Mouse (Mus musculus) forebrain, embryonic 10.5 days (tissue): ENCODE data around the gene Stk33. TPM values are rescaled to one million over a fixed set of nuclear protein-coding genes. Genes with fewer than 3 reads are reported as not detected.
A peak's percentile ranks its signal among the peaks of the same experiment; 100 is the strongest.

Source experiments
- DNase-seq: peaks from one replicate; pipeline ENCODE4 v3.0.0-alpha.2; 2017; ENCODE audit warnings: low spot score; ENCODE audit errors: extremely low spot score
- H3K27ac ChIP-seq: fragments of 300-500 bp; sonication (generic); 2 replicates; pipeline ENCODE4 v1.5.1; 2016; ENCODE audit warnings: mild to moderate bottlenecking
- H3K27me3 ChIP-seq: fragments of 300-500 bp; sonication (generic); 2 replicates; pipeline ENCODE4 v1.6.1; 2016; ENCODE audit warnings: mild to moderate bottlenecking; ENCODE audit not compliant: poor library complexity, severe bottlenecking
- H3K36me3 ChIP-seq: fragments of 300-500 bp; sonication (generic); replicated peaks from 2 replicates; pipeline ENCODE4 v1.6.1; 2016; ENCODE audit warnings: mild to moderate bottlenecking, moderate library complexity
- H3K4me1 ChIP-seq: fragments of 300-500 bp; sonication (generic); 2 replicates; pipeline ENCODE4 v1.6.1; 2016
- H3K4me3 ChIP-seq: fragments of 300-500 bp; sonication (generic); 2 replicates; pipeline ENCODE4 v1.5.1; 2016; ENCODE audit warnings: mild to moderate bottlenecking, moderate library complexity
- H3K9me3 ChIP-seq: fragments of 300-500 bp; sonication (generic); 2 replicates; pipeline ENCODE4 v1.6.1; 2016; ENCODE audit warnings: mild to moderate bottlenecking, moderate library complexity
- WGBS: fragments of 180-500 bp; shearing (Covaris S2); methylation state at CpG from one replicate; pipeline ENCODE4 v1.1.7; 2016; 5-methylcytosine and 5-hydroxymethylcytosine counted together
- polyA plus RNA-seq: library from polyadenylated mRNA; unstranded; fragments of >200 nt; fragmentation: Nextera tagmentation; extraction: Ambion mirVana; gene quantifications from 2 replicates; pipeline ENCODE4 v1.2.1, GENCODE M21; 2016

Stk33 gene
- polyA plus RNA-seq, 1 experiment from 2014 or later = 4.8 TPM

DNA sequence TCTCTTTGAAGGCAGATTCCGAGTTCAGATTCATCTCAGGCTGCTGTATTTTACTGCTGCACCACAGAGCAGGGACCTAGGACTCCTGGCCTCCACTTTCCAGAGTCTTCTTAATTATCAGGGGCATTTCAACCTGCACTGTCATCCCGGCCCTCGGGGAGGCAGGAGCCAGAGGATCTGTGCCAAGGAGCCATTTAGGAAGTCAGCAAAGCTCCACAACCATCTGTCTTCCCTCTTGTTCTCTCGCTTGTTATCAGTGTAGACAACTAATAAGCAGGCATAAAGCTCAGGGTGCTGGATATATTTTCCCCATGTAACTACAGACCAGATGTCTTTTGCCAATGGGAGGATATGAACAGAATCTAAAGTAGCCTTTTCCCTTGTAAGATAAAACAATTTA is 112.1 kb downstream of the Stk33 start:
- Histone ChIP-seq H3K9me3 (no peaks in the 10 kb centered on the region), H3K4me3 (no peak overlapping the region), H3K36me3 (no peaks in the 10 kb centered on the region), H3K27ac (no peak overlapping the region), H3K4me1 (no peaks in the 10 kb centered on the region), H3K27me3 (no peaks in the 10 kb centered on the region)
- 80% methylated on average over 4 of the region's 4 CpGs for WGBS
- no peak for DNase-seq

DNA sequence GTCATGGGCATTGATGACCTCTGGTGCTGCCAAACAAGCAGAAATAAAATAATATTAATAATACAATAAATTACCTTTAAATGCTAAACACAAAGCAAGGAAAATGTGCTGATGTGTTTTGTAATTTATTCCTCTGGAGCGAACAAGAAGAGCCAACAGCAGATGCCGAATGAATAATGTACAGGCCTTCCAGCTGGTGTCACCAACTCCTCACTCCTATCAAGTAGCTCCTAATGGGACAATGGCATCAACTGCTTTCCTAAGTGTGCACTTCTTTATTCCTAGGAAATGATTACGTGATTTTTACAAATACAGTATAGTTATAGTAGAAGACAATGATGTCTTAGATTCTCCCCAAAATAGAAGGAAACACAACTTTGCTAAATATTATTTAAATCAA is 113.2 kb downstream of the Stk33 start:
- Histone ChIP-seq H3K27me3 (no peaks in the 10 kb centered on the region), H3K4me1 (no peaks in the 10 kb centered on the region), H3K9me3 (no peaks in the 10 kb centered on the region), H3K4me3 (no peak overlapping the region), H3K27ac (no peak overlapping the region), H3K36me3 (no peaks in the 10 kb centered on the region)
- no peak for DNase-seq
- WGBS = 93% methylated on average over 3 of the region's 3 CpGs

DNA sequence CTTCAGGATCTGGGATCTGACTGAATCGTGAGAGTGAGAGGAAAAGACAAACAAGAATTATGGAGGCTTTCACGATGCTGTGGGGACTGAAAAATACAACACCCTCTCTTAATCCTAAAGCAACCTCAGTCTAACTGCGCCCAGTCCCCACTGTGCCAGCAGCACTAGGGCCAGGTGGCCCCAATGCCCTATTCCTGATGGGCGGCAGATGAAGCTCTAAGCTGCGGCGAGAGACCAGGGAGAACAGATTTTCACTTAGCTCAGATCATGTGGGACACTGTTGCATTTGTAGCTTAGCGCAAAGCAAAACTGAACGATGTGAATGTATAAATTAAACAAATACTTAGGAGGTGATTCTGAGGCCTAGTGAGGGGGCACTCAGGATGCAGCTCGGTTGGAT is 113.7 kb downstream of the Stk33 start:
- H3K4me1 ChIP-seq = no peaks in the 10 kb centered on the region

DNA sequence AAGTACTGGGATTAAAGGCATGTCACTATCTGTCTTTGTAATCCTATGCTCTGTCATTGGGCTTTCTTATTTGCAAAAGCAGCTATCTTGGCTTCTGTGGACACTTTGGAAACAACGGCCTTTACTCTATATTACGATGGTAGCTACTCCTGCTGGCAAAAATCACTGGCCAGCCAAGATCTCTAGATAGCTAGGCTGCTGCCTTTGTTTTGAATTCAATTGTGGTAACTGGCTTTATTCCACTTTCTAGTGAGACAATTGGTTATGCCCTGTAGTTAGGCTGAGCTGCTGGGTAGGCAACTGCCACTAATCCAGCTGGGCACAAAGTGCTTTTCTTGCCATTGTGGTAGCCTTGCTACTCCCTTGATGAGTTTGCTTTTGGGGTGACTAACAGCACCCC is 129.4 kb downstream of the Stk33 start:
- H3K4me1 ChIP-seq = peaks cover 5% of the 10 kb centered on the region
- no peaks in the 10 kb centered on the region for H3K9me3 ChIP-seq
- H3K4me3 ChIP-seq = no peak overlapping the region
- no peak for DNase-seq
- no peaks in the 10 kb centered on the region for H3K27me3 ChIP-seq
- H3K27ac ChIP-seq = no peak overlapping the region
- 82% methylated on average over 2 of the region's 2 CpGs for WGBS
- H3K36me3 ChIP-seq = no peaks in the 10 kb centered on the region

More for the DNA sequence above, 113.7 kb downstream of the Stk33 start:
- no peak for DNase-seq
- 88% methylated on average over 9 of the region's 9 CpGs for WGBS
- no peaks in the 10 kb centered on the region for H3K9me3 ChIP-seq
- no peak overlapping the region for H3K27ac ChIP-seq
- no peak overlapping the region for H3K4me3 ChIP-seq
- H3K27me3 ChIP-seq = no peaks in the 10 kb centered on the region
- H3K36me3 ChIP-seq = no peaks in the 10 kb centered on the region

DNA sequence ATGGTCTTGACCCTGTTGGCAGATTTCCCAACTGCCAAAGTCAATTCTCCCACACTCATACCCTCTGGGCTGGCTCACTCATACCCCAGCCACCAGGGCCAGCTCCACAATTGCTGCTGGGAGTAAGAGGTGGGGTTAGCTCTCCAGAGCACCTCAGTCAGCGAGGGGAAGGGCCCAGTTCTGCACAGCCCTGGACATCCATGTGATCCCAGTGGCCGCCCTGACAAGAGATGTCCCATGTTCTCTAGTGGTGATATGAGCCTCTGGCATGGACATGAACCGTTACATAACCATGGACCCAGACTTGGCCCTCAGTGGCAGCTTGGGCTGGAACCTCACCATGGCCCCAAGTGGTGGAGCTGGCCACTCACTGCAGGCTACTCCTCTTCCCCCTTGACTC is 143.1 kb downstream of the Stk33 start:
- DNase-seq = no peak
- no peaks in the 10 kb centered on the region for H3K9me3 ChIP-seq
- H3K27me3 ChIP-seq = no peaks in the 10 kb centered on the region
- no peaks in the 10 kb centered on the region for H3K36me3 ChIP-seq
- no peak overlapping the region for H3K4me3 ChIP-seq
- 82% methylated on average over 3 of the region's 3 CpGs for WGBS
- H3K4me1 ChIP-seq = no peaks in the 10 kb centered on the region
- H3K27ac ChIP-seq = no peak overlapping the region

DNA sequence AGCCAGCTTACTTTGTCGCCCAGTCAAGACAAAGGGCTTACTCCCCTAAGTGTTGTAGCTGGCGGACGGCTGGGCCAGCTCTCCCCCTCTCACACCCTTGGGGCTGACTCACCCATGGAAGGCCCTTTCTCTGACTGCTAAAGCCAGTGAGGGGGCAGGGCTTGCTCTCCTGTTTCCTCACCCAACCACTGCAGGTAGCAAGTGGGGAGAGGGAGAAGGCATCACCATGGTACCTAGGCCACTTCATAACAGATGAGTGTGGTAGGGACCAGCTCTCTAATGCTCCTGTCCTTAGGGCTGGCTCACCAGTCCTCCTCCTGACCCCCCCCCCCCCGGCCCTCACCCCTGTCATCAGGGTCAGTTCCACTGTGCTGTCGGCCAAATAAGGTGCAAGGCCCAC is 143.5 kb downstream of the Stk33 start:
- Histone ChIP-seq H3K27me3 (no peaks in the 10 kb centered on the region), H3K4me1 (peaks cover 2% of the 10 kb centered on the region; the same call in 1 of the 2 replicates), H3K36me3 (no peaks in the 10 kb centered on the region), H3K4me3 (no peak overlapping the region), H3K27ac (no peak overlapping the region), H3K9me3 (no peaks in the 10 kb centered on the region)
- DNase-seq = no peak
- WGBS = 75% methylated on average over 5 of the region's 5 CpGs

DNA sequence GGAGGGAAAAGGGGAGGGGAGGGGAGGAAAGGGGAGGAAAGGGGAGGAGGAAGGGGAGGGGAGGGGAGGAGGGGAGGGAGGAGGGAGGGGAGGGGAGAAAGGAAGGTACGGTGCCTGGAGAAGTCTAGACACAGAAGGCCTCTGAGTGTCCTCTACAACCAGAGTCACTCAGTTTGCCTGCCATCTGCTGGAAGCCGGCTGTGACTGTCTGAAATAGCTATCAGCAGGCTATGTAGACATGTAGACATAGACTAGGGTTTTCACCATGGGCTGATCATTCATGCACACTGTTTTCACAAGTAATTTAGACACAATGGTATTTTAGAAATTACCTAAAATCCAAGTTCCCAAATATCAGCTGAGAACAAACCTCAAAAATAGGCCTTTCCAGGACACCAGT is 148.4 kb downstream of the Stk33 start:
- H3K27me3 ChIP-seq = no peaks in the 10 kb centered on the region
- peaks cover 6% of the 10 kb centered on the region; the same call in 1 of the 2 replicates for H3K4me1 ChIP-seq
- H3K9me3 ChIP-seq = no peaks in the 10 kb centered on the region
- H3K4me3 ChIP-seq = no peak overlapping the region
- H3K27ac ChIP-seq = no peak overlapping the region
- 38% methylated on average over 2 of the region's 2 CpGs for WGBS
- DNase-seq = no peak
- H3K36me3 ChIP-seq = no peaks in the 10 kb centered on the region

DNA sequence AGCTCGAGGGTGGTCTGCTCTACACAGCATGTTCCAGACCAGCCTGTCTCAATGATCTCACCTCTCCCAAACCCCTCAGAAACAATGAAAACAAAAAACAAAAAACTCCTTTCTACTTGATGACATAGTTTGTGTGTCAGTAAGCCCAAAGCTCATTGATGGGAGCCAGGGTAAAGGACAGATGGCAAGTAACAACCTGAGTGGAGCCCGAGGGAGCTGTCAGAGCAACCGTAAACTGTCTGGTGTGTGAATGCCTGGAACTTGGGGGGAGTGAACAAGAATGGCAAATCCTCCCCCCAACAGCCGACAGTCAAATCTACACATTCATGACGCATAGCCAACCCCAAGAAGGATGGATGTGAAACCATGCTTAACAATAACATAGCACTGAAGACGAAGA is 149.8 kb downstream of the Stk33 start:
- Histone ChIP-seq H3K4me3 (no peak overlapping the region), H3K9me3 (no peaks in the 10 kb centered on the region), H3K27me3 (no peaks in the 10 kb centered on the region), H3K36me3 (no peaks in the 10 kb centered on the region), H3K4me1 (peaks cover 6% of the 10 kb centered on the region; the same call in 1 of the 2 replicates), H3K27ac (no peak overlapping the region)
- 85% methylated on average over 6 of the region's 6 CpGs for WGBS
- no peak for DNase-seq

DNA sequence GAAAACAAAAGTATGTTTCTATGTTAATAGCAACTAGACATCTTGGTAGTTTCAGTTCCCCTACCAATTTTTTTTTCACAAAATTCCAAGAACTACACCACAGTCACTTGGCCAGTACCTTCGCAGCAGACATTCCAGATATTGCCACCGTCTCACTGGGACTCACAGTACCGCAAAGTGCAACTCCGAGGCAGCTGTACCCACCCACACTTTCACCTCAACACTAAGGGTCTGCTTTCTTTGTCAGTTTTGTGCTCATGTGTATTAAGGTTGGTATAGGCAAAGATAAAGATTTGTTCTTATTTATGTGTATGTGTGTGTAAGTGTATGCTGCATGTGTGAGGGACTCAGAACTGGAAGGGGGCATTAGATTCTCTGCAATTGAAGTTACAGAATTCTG is 156.8 kb downstream of the Stk33 start:
- WGBS = 98% methylated on average over 4 of the region's 4 CpGs
- no peak overlapping the region for H3K27ac ChIP-seq
- no peak overlapping the region for H3K4me3 ChIP-seq

DNA sequence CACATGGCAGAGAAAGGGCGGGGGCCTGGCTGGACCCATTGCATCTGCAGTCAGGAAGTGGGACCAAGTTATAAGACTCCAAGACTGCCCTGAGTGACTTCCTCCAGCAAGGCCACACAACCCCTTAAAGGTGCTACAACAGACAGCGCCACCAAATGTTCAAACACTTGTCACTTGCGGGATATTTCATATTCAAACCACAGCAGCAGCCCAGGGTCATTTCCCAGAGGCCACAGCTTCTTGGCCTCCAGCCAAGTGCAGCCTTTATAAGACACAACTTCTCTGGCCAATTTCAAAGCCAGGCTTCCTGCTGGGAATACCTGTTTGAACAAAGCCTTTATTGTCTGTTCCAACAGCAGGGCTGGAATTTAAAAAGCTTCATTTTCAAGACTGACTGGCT is 162.3 kb downstream of the Stk33 start:
- Histone ChIP-seq H3K9me3 (no peaks in the 10 kb centered on the region), H3K27me3 (peaks cover 7% of the 10 kb centered on the region), H3K27ac (no peak overlapping the region), H3K4me1 (peaks cover 23% of the 10 kb centered on the region), H3K4me3 (no peak overlapping the region), H3K36me3 (no peaks in the 10 kb centered on the region)
- DNase-seq = peak; percentile 18
- 80% methylated on average over 3 of the region's 3 CpGs for WGBS

More for the DNA sequence above, 156.8 kb downstream of the Stk33 start:
- DNase-seq = no peak
- no peaks in the 10 kb centered on the region for H3K9me3 ChIP-seq
- H3K36me3 ChIP-seq = no peaks in the 10 kb centered on the region
- H3K27me3 ChIP-seq = no peaks in the 10 kb centered on the region
- H3K4me1 ChIP-seq = peaks cover 4% of the 10 kb centered on the region

DNA sequence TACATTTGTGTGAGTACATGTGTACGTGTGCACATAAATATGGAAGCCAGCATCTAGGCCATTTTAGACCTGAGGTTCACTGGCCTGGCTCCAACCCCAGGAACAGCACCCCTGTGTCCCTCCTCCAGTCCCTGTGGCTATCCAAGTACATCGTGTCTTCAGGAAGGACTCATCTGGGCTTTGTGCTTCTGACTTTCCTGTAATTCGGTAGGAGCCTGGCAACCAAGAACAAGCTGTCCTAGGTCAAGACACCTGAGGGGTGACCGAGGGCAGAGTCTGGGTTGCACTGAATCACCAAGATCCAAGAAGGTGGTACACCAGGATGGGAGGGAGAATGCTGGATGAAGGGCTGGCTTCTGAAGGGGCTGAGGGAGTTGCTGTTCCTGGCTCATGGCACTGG is 163.0 kb downstream of the Stk33 start:
- 0 out of 2 replicates have a peak overlapping the region, but pooled peaks have one; percentile 25 for H3K27ac ChIP-seq
- WGBS = 88% methylated on average over 4 of the region's 4 CpGs
- peaks cover 7% of the 10 kb centered on the region for H3K27me3 ChIP-seq
- no peaks in the 10 kb centered on the region for H3K9me3 ChIP-seq
- no peaks in the 10 kb centered on the region for H3K36me3 ChIP-seq
- no peak overlapping the region for H3K4me3 ChIP-seq
- H3K4me1 ChIP-seq = peaks cover 23% of the 10 kb centered on the region
- DNase-seq = peak; percentile 12

DNA sequence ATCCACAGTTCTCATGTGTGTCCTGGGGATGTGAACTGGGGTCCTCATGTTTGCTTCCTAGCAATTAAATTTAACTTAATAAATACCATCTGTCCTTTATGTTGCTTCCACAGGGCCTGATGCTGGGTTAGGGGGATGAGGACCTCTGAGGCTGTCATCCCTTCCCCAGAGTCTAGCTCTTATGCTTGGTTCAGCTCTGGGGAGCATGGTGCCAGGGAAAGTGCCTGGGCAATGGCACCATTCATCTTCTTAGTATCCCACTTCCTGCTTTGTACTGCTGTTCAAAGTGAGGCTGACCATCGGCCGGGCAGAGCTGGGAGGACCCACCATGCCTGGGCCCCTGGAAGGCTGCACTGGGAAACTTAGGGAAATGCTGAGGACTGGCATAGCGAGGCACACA is 163.7 kb downstream of the Stk33 start:
- WGBS = 73% methylated on average over 3 of the region's 3 CpGs
- H3K4me3 ChIP-seq = no peak overlapping the region
- no peaks in the 10 kb centered on the region for H3K36me3 ChIP-seq
- no peaks in the 10 kb centered on the region for H3K9me3 ChIP-seq
- H3K4me1 ChIP-seq = peaks cover 23% of the 10 kb centered on the region
- peaks cover 7% of the 10 kb centered on the region for H3K27me3 ChIP-seq
- DNase-seq = no peak
- H3K27ac ChIP-seq = 0 out of 2 replicates have a peak overlapping the region, but pooled peaks have one; percentile 22

DNA sequence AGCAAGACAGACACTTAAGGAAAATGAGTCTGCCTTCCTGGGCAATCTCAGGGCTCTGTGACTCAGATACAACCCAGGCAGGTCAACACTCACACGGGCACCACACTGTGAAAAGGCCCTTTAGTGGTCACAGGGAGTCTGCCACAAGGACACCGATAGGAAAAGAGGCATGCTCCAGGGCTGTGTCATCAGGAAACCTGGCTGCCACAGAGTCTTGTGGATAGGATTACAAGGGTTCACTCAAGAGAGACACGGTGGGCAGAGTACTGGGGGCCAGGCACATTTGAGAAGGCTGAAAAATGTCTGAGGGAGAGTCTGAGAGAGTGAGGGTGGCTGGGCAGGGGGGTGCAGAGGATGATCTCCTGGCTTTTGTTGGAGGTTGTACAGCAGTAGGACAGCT is 164.6 kb downstream of the Stk33 start:
- Histone ChIP-seq H3K9me3 (no peaks in the 10 kb centered on the region), H3K36me3 (no peaks in the 10 kb centered on the region), H3K27ac (no peak overlapping the region), H3K4me3 (no peak overlapping the region), H3K4me1 (peaks cover 24% of the 10 kb centered on the region), H3K27me3 (peaks cover 7% of the 10 kb centered on the region)
- WGBS = 79% methylated on average over 3 of the region's 3 CpGs
- no peak for DNase-seq

DNA sequence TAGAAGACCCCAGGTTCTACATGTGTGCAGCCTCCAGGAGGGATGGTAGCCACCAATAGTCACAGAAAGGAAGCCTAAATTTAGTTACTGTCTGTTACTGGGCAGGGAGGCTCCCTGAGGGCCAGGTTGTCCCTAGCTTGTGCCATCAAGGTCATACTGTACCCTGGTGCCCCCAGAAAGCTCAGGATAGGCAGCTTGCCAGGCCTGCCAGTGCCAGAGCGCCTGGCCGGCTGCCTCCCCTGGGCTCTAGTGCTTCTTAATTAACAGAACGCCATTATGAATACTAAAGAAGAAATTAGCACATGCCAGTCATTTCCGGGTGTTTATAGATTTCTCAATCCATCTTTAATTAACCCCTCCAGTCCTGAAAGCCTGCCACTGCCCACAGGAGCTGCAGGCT is 169.8 kb downstream of the Stk33 start:
- no peaks in the 10 kb centered on the region for H3K36me3 ChIP-seq
- H3K27me3 ChIP-seq = peaks cover 25% of the 10 kb centered on the region
- DNase-seq = no peak
- no peak overlapping the region for H3K27ac ChIP-seq
- no peaks in the 10 kb centered on the region for H3K9me3 ChIP-seq
- WGBS = 88% methylated on average over 4 of the region's 4 CpGs
- peaks cover 14% of the 10 kb centered on the region; the same call in 1 of the 2 replicates for H3K4me1 ChIP-seq
- H3K4me3 ChIP-seq = no peak overlapping the region
